Mouse (Mus musculus): ENCODE measurements around the gene Tymp. TPM values are rescaled to one million over a fixed set of nuclear protein-coding genes. Genes with fewer than 3 reads are reported as not detected.

Gene Tymp
- 0.67 and 0.76 TPM in 2 replicates for total RNA-seq (2021)
- long read RNA-seq, transcript Tymp-201 (11 exons, 2,037 nt): major isoform, 22 of 181 reads
- long read RNA-seq, partial matches to known transcripts: 34 of 181 reads
- long read RNA-seq, other reads (novel, unspliced or antisense): 125 of 181 reads

GRCm38 (mm10) chr15:89376957-89377356, at the start of gene Tymp:
Gene Tymp (minus strand): TSS chr15:89377039.
- no peak for DNase-seq

DNA sequence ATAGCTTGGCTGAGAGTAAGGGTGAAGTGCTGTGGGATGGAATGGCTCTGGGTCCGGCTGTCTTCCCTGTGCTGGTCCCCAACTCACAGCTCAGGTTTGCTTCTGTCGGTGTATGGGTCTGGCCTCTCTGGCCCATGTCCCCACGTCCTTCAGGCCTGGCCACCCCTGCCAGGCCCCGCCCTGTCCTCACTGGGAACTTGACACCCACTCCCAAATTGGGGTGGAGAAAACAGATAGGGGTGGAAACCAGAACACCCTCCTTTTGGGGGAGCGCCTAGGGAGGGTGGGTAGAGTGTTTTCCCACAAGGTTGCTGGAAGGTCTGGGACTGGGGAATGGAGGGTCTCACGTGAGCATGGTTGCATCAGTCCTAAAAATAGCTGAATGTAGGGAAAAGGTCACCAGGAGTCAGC, 48.9 kb upstream of the Tymp start, which contains the start of gene Cpt1b:
Gene Cpt1b (minus strand): TSS at position 153 of the 411 bp plus-strand sequence.
- no peak for DNase-seq

DNA sequence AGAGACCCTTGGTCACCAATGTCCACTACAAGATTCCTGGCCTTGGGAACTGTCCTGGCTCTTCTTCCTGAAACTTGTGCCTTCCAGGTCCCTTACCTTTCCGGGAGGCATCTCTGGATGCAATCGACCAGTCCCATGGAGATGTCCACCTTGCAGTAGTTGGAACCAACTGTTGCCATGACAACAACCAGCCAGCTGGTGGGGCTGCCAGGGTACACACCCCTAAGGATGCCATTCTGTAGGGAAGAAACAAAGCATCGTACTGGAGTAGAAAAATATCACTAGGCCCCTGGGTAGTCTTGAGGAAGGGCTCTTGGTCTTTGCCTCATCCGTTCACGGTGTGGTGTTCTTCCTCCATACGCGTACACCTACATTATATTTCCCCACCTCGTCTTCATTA, 47.8 kb upstream of the Tymp start:
- DNase-seq: no peak

DNA sequence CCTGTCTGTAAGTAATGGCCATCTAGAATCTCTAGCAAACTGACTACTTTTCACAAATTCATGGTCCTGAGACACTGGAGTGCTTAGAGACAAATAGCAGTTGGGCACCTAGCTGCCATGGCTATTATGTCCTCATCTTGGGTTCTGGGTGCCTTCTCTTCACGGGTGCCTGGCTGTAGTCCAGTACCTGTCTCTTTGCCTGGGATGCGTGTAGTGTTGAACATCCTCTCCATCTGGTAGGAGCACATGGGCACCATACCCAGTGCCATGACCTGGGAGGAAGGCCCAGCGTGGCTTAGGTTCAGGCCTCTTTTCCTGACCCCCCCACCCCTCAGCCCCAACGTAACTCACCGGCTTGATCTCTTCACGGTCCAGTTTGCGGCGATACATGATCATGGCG, 45.1 kb upstream of the Tymp start:
- DNase-seq: no peak

GRCm38 (mm10) chr15:89415282-89415681, 38.4 kb upstream of the Tymp start:
- DNase-seq: no peak

- DNase-seq: no peak
Observed at GRCm38 (mm10) chr15:89410118-89410517, 33.3 kb upstream of the Tymp start, which contains the start of gene Syce3. Gene Syce3 (minus strand): TSS chr15:89410503.

- no peak for DNase-seq
Observed at GRCm38 (mm10) chr15:89406691-89407090, 29.9 kb upstream of the Tymp start.

GRCm38 (mm10) chr15:89404831-89405623, 28.2 kb upstream of the Tymp start:
- DNase-seq: no peak

DNA sequence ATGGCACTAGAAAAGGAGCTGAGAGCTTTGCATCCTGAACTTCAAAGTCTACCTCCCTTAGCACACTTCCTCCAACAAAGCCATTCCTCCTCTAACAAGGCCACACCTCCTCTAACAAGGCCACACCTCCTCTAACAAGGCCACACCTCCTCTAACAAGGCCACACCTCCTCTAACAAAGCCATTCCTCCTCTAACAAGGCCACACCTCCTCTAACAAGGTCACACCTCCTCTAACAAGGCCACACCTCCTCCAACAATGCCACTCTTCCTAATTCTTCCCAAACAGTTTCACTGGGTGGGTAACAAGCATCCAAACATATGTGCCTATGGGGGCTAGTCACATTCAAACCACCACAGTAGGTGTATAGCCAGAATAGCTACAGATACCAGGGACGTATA, 25.6 kb upstream of the Tymp start:
- DNase-seq: no peak

- no peak for DNase-seq
Observed at GRCm38 (mm10) chr15:89399716-89400115, 22.9 kb upstream of the Tymp start.

DNA sequence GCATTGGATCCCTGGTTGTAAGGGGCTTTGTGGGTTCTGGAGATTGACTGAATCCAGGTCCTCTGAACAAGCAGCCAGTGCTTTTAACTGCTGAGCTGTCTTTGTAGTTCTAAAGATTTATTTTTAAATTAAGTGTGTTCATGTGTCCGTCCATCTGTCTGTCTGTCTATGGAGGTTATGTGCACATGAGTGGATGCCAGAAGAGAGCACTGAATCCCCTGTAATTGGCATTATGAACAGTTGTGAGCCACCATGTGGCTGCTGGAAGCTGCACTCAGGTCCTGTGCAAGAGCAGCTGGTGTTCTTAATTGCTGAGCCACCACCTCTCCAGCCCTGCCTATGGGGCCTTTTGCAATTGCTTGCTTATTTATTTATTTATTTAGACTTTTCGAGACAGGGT, 21.3 kb upstream of the Tymp start:
- DNase-seq: no peak

- DNase-seq: no peak
Observed at GRCm38 (mm10) chr15:89396883-89397282, 20.0 kb upstream of the Tymp start.

DNA sequence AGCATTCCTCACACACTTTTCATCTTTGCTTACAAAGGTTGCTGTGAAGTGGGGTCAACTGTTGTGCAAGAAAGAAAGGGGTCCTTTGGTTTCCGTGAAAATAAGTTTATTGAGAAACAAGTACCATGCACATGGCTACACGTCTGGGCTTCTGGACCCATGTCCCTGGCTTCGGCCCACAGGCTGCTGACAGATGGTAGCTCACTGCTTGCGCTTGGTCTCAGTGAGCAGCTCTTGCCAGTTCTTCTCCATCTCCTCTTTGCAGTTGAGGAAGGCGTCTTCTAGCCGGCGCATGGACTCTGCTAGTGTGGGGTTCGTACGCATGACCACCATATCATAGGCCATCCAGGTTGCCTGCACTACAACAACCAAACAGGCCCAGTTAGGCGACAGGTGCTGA, 13.2 kb upstream of the Tymp start:
- no peak for DNase-seq

DNA sequence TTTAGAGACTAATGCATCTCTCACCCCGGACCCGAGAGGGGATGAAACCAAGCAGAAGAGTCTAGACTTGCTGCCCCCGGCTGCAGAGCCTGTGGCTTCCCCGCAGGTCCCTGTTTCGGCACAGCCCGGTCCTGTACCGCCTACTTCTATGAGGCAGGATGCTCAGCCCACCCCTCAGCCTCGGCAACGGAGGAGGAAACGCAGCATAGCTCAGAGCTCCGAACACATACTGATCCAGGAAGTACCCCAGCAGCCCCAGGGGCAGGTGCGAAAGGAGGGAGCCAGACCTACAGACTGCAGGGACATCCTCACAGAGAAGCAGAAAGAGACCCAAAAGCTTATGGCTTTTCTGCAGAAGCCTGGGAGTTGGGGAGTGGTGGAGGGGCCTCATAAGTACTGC, 10.3 kb upstream of the Tymp start:
- no peak for DNase-seq

DNA sequence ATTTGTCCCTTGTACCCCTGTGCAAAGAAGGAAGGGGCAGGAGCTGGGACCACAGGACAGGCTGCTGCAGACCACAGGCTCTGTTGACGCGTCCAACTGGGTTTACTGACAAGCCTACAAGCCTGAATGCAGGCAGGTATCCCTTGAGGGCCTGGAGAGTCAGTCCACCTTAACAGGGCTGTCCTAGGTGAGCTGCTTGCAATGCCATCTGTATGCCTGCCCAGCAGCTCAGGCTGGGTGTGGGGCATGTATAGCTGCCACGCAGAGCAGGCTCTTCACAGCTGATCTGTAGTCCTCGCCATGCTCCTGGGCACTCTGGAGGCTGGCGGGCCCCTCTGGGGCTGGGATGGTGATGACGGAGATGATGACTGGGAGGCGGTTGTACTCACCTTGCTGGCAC, 7.8 kb upstream of the Tymp start, which contains the start of gene Klhdc7b:
Gene Klhdc7b (plus strand): TSS at position 301 of the 400 bp plus-strand sequence.
- no peak for DNase-seq

- no peak for DNase-seq
Observed at GRCm38 (mm10) chr15:89379429-89379828, 2.6 kb upstream of the Tymp start.

- no peak for DNase-seq
Observed at GRCm38 (mm10) chr15:89378831-89379401, 2.1 kb upstream of the Tymp start, which contains the start of gene Odf3b. Gene Odf3b (minus strand): TSS chr15:89379282.

GRCm38 (mm10) chr15:89377938-89378828, 1.3 kb upstream of the Tymp start:
- no peak for DNase-seq

DNA sequence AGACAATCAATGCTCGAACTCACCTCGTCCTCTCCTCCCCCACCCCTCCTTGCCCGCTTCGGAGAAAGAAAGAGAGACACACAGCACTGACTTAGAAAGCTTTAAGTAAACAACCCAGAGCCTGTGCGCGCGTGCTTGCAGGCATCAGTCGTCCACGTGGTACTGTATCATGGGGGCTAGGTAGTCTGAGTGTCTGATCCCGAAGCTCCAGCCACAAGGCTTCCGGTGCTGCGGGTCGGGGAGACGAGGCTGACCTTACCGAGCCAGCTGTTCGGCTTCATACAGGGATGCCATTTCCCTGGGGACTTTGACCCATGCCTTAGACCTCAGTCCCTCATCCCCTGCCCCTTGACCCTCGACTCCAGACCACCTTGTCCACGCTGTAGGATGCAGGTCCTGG, 523 bp upstream of the Tymp start:
- DNase-seq: no peak

DNA sequence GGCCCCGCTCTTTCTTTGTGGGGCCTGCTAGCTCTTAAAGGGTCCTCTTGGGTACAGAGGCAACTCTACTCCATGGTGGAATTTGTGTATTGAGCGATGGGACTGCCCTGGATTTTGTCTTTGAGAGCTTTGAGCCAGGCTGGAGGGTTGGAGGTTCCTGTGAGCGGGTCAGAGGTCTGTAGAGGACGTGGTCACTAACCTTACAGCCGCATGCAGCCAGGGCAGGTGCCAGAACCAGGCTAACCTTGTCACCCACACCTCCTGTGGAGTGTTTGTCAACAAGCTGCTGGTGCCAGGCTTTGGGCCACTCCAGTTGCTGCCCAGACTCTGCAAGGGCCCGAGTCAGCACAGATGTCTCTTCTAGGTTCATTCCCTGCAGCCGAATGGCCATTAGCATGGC, 799 bp downstream of the Tymp start:
- DNase-seq: no peak

DNA sequence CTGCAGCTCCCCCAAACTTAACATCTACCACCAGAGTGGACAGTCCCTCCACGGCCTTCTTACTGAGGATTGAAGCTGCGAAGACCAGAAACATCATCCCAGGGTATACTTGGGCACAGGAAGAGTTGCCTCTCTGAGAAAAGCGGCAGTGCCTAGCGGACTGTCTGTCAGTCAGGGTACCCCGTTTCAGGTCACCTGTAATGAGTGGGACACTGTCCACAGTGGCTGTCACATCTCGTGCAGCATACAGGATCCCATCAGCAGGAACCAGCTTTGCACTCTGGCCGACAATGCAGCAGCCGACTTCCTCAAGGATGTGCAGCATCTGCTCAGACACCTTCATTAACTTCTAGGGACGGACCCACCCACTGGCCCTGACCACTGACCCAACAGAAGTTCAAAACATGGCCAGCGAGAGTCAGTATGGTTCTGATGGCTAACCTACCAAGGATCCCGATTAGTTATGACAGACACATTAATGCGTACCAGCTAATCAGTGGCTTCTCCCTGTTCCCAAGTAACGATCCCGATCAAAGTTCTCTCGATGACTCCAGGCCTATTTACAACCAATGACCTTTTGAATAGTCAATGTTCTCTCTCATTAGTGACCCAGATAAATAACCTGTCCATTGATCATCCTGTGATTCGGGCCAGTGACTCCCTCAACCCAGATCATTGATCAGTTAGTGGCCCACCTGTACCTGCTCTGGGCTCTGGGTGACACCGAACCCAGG, 1.9 kb downstream of the Tymp start:
- no peak for DNase-seq

DNA sequence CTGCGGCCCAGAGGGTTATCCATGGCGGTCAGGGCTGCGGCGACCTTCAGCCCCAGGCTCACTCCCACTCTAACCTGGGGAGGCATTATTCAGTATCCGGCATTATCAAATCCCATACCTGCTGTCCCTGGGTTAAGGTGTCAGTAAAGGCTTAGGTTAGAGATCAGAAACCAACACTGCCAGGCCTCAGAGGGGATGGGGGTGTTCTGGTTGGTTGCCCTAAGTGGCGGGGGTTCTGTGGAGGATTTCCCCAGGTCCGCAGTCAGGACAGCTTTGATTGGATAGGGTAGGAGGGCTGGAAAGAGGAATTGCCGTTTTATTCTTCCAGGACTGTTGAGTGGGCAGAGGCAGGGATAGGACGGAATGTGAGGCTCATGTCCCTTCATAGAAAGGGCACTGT, 2.5 kb downstream of the Tymp start:
- DNase-seq: no peak

Measured in adrenal gland, postnatal 25 days (tissue).